Mouse (Mus musculus) CD4-positive helper T cell, adult 2 months (primary cell): ENCODE measurements at regions not wholly inside any gene's neighbourhood (a gene's known extent, or its start where the extent isn't known, plus 50 kb on each side); places are given as distances from the start of the nearest gene placed in this dataset.

Experiments
- DNase-seq: peaks from one replicate; pipeline ENCODE4 v3.0.0-alpha.2; 2012; ENCODE audit warnings: low read depth, missing footprints, low spot score

DNA sequence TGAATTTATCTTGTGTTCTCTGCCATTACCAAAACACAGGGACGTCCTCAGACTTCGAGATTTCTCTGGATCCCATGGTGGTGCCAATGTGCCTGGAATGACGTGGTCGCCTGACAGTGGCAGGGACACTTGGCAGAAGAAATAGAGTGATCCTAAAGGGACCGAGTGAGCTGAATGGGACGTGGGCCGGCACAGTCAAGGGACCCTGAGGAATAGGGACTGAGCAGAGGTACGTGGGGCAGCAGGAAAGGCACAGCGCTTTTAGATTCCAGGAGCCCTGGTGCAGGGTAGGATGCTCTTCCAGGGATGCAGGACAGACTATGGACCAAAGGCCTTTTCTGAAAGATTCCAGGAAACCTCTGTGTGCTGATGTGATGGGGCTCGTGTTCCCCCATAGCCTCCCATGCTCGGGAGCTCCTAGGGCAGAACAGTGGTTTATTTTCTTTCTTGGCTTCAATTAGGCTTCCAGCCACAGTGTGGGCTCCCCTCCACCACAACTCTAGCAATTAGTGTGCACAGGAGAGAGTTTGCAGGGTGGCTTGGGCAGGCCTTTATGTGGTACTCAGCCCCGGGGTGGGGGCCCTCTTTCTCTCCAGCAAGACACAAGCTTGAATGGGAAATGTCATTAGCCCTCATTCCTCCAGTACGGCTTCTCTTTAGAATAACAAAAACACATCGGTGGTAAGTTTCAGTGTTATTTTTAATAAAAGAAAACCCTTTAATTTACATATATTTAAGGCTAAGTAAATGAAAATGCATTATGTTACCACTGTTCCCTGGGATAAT is 143.0 kb upstream of the A230072I06Rik start:
- no peak for DNase-seq

DNA sequence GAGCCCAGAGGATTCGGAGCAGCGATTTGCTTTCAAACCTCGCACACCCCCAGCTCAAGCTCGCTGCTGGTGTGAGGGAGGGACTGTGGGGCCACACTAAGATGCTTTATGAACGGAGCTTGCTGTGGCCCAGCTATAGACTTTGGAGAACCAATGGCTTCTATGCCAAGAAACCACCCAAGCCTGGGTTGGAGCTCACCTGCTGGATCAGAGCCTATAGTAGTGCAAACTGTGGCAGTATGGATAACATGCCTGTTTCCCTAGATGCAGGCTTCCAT is 142.5 kb upstream of the A230072I06Rik start:
- no peak for DNase-seq

DNA sequence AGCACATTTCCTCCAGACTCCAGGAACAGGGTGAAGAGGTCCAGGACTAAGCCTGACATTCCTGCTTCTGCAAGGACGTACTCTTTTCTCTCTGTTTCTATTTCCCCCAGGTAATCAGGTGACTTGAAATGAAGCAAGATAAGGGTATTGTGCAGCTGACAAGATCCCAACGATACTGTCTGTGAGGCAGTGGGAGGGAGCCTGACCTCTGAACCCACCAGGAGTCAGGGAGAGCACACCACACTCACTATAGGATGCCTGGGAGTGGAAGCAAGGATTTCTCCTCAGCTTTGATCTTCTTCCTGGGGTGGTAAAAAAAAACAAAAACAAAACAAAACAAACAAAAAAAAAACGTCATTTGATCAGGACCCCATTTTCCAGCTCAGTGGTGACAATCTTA is 141.1 kb upstream of the A230072I06Rik start:
- no peak for DNase-seq

DNA sequence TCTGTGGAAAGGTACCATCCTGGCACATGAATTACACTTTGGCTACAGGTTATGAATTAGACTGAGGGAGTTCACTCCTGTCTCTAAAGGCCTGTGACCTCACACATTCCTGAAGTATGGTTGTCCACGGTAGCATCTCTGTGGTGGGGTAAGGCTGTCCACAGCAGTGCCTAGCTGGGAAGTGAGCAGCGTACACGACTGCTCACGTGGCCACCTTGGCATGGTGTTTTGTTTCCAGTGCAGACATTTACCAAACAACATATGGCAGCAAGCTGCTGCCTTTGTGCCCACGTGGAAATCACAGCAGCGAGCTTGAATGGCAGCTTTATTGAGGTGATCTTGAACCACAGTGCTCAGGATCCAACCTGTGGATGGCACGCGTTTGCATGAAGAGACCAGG is 140.7 kb upstream of the A230072I06Rik start:
- no peak for DNase-seq

DNA sequence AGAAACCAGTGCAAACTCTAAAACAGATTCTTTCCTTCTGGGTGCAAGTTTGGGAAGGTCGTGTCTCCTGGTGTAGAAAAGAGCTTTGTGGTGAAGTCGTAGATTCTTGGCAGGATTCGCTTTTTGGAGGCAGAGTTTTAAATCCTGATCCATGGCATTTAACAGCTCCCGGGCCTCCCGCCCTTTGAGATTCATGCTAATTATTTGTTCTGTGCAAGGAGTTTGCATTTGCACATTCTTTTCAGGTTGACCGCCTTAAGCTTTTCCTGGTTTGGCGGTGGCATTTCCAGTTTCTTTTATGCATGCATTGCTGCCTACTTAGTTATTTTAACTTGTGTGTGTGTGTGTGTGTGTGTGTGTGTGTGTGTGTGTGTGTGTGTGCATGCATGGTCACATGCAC is 126.9 kb upstream of the A230072I06Rik start:
- no peak for DNase-seq

DNA sequence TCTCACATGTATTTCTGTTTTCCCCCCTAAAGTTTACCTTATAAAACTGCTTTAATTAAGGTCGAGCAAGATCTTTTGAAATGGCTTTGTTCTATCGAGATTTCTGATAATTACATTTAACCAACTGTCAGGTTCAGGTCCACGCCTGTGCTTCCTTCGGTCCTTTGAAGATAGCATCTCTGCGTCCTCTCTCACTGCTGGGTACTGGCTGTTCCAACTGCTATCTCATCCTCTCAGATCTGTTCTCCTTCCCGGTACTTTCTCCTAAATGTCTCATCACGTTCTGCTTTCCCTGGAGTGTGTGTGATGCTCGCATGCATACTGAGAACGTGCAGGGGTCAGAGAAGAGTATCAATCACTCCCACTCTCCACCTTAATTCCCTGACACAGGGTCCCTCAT is 125.8 kb upstream of the A230072I06Rik start:
- DNase-seq: no peak

DNA sequence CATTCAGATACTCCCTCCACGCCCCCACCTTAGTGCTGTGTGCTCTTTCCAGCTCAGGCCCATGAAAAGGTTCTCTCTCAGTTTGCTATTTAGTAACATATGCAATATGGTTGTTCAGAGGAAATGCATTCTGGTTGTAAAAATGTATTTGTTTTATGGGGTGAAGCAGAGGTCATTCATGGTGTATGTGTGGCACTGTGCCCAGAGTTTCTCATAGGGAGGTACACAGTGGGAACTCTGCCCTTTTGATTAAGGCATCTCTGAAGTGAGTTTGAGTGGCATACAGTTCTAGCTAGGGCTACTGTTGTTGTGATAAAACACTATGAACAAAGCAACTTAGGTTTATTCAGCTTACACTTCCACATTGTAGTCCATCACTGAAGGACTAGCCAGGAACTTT is 121.7 kb upstream of the A230072I06Rik start:
- no peak for DNase-seq

DNA sequence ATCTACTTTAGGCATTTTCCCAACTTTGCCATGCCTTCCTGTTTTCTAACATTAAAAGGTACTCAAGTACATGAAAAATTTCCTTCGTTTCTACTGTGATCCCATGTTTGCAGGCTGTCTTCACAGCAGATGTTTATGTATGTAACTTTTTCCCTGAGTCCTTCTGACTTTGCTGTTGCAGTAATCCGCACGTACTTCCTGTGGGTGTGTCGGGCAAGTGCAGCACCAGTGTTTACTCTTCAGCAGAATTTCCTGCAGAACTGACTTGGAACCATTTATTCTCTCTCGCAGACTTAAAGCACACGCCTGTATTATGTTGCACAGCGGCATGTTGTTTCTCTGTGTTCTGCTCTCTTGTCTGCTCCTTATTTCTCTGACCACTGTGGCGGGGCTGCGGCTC is 120.4 kb upstream of the A230072I06Rik start:
- no peak for DNase-seq

DNA sequence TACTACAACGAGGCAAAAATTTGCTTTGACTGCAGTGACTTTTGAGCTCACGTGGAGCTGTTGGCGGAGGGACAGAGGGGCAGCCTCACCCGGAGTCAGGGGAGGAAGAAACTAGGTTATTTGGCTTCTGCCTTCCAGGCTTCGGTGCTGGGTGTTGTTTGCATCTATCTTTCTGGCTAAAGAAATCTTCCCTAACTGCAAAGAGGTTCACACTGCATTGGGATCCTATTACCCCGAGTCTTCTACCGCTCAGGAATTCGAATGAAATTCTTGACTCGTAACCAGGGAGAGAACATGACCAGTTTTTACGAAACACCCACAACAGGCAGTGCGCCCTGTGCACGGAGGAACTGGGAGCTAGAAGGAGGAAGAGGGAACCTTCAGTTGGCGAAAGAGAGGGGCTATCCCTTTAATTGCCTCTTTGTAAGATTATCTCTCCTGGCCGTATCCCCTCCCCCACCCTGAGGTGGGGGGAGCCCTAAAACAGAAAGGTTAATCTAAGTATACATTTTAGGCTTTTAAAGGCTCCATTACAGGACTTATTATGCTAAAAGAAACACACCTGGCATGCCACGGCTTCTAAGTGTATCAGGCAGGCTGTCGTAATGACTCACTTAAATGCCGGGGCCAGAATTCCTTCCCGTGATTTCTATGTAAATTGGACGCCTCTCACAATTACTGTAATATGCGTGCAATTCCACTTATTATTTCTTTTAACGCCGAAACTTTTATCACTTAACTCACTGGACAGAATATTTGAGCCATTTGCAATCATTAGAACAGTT is 115.5 kb upstream of the A230072I06Rik start:
- DNase-seq: no peak

DNA sequence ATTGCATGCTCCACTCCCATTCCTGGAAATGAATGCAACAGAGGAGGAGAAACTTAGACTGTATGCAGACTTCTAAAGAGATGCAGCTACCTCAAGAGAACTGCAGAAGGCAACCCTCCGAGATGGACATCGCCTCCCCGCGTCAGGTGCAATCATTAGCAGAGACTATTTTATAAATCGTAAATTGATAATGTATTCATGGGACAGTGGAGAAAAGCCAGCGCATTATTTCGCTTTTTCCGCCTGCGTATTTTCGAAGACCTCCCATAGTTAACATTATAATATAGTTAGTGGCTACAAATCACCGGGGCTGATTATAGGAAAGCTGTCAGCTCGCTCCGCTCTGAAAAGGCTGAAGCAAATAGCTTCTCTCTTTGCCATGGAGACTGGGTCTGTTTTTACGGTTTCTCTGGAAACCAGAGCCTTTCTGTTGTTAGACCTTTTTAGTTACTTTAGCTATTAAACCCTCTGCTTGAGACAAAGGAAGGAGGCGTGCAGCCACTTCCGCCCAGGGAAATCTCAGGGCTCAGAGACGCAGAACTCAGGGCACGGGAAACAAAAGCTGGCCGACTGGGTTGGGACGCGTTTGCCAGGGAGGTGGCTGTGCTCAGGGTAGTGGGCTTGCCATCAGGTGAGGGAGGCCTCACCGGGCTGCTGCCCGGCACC is 113.0 kb upstream of the A230072I06Rik start:
- DNase-seq: no peak

DNA sequence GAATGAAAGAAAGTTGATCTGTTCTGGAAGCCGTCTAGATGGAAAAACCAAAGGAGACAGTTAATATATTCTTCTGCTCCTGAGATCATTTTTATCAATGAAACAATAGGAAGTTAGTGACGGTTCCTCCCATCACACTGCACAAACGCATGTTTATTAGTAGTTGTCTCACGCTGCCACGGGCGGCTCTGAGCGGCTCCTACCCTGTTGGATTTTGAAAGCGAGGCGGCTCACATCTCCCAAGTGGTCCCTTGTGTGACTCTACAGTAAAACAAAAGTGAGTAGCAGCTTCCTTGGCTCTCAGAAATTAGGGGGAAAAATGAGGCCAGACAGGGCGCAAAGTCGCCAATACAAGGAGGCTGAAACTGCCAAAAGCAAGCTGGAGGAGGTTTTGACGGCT is 106.8 kb upstream of the A230072I06Rik start:
- no peak for DNase-seq

DNA sequence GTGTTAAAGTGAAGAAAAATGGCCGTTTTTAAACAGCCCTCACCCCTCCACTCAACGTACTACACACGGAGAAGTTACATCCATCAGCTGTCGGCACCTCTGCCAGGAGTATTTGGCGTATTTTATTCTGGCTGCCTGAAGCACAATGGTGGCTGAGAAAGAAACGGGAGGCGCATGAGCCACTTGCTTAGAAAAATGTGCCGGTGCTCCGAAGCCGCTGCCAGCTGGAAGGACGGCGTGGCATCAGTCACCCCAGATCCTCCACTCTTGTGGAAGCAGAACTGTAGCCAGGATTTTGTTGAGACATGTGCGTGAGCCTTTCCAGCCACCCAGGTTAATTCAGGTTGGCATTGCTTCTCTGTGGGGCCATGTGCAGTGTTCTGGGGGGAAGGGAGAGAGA is 103.1 kb upstream of the A230072I06Rik start:
- DNase-seq: no peak

DNA sequence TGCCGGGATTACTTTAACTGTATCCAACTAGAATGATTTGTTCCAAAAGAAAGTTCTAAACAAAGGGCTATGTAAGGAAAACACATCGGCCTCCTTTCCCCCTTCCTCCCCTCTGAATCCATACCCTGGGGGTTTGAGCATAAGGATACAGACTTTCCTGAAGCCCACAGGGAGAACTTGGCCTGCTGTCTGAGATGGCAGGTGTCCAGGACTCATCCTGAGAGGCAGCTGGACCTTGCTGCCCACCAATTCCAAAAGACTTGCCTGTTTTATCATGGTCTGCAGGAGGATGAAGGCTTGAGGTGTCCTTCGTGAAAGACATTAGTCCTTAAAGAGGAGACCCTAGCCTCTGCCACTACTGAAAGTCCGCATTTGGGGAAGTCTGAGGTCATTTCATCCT is 94.0 kb upstream of the A230072I06Rik start:
- no peak for DNase-seq

DNA sequence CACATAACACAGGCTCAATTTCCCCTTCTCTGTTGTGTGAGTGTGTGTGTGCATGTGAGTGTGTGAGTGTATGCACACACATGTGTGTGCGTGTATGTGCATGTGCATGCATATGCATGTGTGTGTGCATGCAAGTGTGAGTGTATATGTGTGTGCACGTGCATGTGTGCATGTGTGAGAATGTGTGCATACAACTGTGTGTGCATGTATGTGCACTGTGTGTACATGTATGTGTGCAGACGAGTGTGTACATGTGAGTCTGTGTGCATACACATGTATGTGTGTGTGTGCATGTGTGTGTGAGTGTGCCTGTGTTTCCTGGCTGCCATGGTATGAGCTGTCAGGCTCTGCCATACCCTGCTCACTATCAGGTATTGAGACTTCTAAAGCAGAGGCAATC is 91.3 kb upstream of the A230072I06Rik start:
- DNase-seq: no peak

DNA sequence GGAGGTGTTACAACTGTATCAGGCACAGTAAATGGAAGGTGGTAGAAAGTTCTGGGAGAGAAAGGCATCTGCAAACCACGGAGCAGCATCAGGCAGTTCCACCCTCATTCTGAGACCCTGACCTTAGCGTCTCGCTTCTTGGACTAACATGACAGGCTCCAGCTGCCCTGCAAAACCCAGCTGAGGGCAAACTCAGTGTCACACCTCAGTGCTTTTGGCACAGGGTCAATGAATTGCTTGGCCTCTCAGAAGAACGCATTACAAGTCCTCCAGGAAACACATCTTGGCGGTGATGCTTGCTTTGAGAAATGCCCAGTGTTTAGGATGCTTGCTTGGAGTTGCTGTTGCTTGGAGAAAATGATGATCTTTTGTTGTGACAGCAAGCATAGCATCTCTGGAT is 90.2 kb upstream of the A230072I06Rik start:
- no peak for DNase-seq

DNA sequence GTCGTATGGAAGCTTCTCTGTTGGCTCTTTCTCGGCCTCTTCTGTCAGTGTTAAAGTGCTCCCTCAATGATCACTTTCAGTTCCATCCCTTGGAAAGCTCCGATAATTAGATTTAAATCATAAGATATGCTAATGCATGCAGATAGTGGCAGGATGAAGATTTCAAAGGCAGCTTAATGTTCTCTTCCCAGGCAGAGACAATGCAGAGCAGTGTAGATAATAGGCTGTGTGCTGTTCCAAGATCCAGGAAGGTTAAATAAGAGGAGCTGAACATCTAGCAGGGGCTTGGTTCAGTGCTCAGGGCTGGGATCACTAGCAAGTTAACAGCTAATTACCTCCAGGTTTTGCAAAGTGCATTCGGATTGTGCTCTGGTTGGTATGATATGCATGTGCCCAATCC is 89.7 kb upstream of the A230072I06Rik start:
- no peak for DNase-seq

DNA sequence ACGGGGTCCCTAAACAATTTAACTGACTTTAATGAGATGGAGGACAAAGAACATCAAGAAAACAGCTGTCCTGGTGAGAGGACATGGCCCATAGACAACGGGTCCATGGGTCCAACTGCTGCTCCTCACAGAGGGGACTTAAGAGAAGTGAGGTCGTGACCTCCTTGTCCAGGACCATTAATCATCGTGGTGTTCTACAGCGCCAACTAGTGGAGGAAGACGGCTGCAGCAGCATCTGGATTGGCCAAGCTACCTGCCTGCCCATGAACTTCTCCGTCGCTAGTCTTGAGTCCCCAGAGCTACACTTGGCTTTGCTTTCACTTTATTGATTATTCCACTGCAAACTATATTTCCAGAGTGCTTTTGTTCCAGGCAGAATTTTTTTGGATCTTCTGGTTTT is 86.6 kb upstream of the A230072I06Rik start:
- no peak for DNase-seq

DNA sequence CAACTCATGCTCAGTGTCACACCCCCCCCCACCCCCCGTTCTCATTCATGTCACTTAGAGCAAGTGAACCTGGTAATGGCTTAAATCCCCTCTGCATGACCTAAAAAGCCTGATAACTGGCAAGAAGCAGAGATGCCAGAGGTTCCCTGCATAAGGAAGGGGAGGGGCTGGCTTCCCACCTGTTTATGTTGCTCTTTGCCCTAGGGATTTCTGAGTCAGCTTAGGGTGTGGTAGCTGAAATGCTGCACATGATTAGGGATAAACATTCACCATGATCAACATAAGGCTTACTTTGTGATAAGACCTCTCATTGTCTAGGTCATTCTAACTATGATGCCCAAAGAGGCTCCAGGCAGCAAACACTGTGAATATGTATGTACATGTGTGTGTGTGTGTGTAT is 72.7 kb upstream of the A230072I06Rik start:
- DNase-seq: no peak

DNA sequence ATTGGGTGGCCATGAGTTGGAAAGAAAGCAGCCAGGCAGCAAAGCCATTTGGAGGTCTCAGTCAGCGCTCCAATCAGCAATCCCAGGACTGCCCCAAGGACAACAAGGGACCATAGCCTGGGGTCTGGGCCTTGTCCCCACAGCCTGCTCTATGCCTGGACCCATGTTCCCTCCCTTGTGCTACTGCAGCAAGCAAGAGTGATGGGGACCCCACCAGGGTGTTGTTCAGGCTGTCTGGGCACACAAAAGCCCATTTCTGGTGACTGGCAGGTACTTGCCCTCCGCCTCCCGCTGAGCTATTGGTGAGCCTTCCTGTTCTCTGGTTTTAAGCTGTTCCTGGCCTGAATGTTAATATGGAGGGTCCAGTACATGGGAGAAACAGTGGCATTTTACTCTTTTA is 71.2 kb upstream of the A230072I06Rik start:
- DNase-seq: no peak

DNA sequence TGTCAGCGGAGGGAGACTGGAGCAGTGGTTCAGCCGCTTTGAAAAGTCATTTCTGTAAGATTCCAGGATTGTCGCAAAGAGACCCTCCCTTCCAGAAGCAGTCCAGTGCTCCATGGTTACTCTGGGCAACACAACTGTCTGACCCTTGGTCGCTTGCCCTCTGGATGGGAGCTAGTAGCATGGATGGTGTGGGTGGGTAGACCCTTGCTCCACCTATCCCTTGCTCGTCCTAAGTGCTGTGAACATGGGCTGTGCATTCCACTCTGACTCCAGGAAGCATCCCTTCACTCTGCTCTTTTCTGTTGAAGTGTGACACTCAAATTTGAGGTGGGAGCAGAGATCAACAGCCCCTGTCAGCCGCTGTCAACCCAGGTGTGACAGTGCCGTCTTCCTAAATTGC is 64.8 kb upstream of the A230072I06Rik start:
- no peak for DNase-seq

DNA sequence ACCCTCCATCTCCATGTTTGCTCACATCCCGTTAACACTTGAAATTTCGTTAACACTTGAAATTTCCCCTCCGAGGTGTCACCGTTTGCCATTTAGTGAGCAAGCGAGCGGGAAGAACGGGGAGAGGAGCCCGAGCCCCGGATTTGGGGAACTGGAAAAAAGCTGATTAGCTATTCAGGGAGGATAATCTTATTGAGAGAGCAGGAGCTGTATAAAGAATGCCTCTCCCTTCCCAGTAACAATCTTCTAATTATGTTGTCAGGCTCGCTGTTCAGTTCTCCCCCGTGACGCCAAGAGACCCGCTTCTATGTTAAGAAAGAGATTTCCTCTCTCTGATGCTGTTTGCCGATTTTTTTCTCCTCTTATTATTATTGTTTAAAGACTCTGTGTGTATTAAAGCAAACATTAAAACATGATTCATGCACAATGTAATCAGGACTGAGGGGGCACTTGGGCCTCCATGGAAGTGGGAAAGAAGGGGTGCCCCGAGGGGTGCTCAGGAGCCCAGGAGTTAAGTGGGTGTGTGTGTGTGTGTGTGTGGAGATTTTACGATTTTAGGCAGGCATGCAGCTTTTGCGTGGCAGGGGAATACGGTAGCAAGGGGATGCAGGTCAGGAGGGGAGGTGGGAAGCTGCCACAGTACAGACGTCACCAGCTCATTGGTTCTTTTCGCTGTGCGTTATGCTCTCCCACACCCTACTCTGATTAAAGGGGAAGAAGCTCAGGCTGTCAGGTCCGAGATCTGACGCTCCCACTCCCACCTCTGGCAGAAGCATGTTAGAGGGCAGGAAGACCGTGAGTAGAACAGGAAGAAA is 64.2 kb upstream of the A230072I06Rik start:
- no peak for DNase-seq

DNA sequence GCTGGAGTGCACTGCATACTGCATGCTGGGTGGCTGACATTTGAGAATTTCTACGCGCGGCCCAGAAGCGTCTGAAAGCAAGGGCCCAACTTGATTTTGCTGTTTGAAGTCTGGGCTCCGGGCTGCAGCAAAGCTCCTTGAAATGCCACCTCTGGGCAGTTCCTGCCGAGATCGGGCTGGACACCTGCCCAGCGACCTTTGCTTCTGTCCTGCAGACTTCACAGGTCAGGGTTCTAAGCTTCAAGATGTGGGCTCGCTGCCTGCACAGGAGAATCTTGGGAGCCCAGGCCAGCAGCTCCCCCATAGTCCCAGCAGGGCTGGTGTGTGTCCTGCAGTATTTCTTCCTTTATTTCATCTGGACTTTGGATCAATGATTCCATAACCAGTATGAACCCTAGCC is 57.1 kb upstream of the A230072I06Rik start:
- no peak for DNase-seq
